Mouse (Mus musculus) megakaryocyte progenitor cell, adult 5-6 weeks (primary cell): Measurements from ENCODE around the gene Tmem222. TPM values are rescaled to one million over a fixed set of nuclear protein-coding genes. Genes with fewer than 3 reads are reported as not detected.
A peak's percentile ranks its signal among the peaks of the same experiment; 100 is the strongest.

Experiments
- ATAC-seq: replicated peaks from 2 replicates; pipeline ENCODE4 v1.8.0; 2016; ENCODE audit warnings: mild to moderate bottlenecking, moderate TSS enrichment, inconsistent platforms; ENCODE audit not compliant: poor library complexity
- total RNA-seq, 2 experiments: library from RNA; stranded (forward) in 1 of 2; stranded (reverse) in 1 of 2; fragments of 157-497, 149-512 nt in 1 of 2; fragments of 200-1000 nt in 1 of 2; gene quantifications; 2 replicates each; pipeline versions ENCODE4 v1.2.3 to v1.2.4; 2015 to 2017

The Tmem222 gene
- total RNA-seq (2015) (43.2 and 50.8 TPM in 2 replicates), total RNA-seq (2017) (17.4 TPM in 2 replicates)

DNA sequence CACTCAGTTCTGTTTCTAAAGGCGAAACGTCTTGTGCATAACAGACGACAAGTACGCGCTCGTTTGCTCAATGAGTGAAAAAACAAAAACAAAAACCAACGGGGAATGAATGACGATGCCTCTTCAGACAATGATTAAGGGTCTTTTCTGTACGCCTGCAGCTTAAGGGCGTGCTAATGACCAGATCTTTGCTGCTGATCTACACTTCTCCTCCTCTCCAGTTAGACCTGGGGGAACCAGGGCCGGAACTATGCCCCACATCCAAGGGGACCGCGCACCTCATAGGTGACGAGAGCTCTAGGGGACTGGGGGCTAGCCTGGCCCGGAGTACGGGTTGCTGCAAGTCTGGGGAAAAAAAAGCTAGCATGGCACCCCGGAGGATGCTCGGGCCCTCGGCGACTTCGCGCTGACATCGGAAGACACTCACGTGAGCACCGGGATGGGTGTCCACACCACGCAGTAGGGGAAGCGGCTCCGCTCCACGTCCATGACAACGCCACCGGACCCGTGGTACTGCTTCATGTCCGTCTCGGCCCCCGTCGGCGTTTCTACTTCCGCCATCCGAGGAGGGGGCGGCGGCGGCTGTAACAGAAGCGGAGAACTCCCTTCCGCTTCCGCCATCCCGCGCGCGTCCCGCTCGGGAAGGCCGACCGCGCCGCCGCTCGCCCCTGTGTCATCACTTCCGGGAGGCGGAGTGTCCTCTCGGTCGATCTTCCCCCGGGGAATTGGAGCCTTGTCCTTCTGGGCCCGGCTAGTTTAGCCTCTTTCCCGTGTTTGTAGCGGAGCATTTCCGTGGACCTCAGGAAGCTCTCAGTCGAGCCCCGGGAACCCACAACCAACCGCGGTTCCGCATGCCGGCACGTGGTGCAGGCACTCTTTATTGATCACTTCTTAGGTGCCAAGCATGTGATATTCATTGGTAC lies at the start of gene Tmem222:
Gene Tmem222 (minus strand): TSS at position 689 of the 923 bp plus-strand sequence.
- ATAC-seq, result peak; percentile 96

DNA sequence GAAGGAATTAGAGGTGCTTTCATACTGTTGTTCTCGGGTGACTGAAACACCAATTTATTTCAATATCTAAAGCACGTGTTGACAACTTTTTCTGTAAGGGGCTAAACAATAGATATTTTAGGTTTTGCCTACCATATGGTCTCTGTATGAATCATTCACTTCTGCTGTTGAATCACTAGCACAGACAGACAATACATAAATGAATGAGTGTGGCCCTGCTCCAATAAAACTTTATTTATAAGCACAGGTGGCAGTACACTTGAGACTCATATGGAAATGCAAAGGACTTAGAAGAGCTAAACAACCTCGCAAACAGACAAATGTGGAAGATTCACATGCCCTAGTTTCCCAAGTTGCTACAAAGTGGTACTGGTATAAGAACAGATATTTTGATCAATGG lies 42.1 kb upstream of the Tmem222 start:
- no peak for ATAC-seq

DNA sequence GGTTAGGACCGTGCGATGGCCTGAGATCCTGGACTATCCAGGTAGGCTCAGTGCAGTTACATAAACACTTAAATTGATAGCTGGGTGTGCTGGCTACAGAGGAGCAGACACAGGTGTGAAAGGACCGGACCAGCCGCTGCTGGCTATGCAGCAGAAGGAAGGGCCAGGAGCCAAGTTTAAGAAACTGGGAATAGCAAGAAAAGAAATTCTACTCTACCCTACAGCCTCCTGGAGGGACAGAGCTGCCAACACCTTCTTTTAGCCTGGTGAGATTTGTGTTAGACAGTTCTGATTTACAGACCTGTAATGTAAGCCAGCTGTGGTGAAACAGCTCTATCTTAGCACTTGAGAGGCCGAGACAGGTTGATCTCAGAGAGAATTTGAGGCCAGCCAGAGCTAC lies 38.4 kb upstream of the Tmem222 start:
- no peak for ATAC-seq

DNA sequence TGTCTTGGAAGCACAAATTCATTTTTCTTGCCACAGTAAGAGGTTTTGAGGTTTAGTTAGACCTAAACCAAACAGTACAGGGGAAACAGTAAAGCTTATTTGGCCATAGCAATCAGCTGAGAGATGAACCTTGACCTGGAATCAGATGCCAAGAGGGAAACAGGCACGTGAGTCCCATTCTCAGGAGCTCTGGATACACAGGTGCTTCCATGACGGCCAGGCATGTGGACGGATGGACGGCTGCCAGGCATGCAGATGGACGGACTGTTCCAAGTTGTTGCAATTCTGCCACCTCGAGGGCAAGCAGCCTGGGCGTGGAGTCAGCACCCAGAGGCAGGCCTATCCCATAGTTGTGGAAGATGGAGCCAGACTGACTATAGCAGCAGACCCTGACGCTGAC lies 37.3 kb upstream of the Tmem222 start:
- ATAC-seq, result no peak

DNA sequence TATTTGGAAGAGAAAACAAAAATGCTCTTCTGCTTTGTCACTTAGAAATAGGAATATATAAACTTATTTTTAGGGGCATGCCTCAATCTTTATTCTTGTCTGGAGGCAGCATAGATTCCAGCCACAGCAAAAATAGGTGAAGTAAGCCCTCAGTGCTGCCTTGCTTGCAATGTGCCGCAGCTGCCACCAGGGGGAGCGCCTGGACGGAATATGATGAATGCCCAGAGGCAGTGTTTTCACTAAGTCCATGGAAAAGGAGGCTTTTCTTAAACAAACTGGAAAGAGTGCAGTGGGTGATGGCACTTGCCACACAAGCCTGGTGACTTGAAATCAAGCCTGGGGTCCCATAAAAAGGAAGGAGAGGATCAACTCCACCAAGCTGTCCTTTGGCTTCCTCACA lies 32.4 kb upstream of the Tmem222 start:
- ATAC-seq, result peak; percentile 87

DNA sequence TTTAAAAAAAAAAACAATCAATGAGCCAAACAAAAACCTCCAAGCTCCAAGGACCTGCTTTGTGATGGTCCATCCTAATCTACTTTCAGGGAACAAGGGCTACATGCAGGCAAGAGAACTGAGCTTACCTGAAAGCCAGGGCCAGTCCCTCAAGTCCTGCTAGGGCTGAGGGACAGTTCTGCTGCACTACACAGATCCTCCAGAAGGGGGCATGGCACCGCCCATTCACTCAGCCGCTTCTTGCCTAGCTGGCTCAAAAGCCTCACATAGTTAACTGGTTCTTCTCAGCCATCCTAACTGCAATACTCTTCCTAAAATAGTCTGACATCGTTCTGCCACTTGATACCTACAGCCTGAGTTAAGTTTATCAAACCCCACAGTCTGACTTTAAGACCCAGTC lies 29.7 kb upstream of the Tmem222 start:
- peak; percentile 85 for ATAC-seq

DNA sequence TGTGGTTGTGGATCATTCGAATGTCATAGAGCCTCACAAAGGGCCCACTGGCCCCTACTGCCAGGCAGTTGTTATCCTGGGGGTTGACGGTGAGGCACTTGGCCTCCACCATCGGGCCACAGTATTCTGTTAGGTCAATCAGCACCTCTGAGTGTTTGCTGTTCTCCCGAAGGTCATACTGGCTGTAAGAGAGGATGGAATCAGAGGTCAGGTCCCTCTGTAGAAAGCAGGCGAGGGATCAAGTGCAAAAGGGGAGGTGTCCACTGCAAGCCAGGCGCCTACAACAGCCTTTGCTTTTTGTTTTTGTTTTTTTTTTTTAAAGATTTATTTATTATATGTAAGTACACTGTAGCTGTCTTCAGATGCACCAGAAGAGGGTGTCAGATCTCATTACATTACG lies 28.2 kb upstream of the Tmem222 start:
- ATAC-seq, result no peak

DNA sequence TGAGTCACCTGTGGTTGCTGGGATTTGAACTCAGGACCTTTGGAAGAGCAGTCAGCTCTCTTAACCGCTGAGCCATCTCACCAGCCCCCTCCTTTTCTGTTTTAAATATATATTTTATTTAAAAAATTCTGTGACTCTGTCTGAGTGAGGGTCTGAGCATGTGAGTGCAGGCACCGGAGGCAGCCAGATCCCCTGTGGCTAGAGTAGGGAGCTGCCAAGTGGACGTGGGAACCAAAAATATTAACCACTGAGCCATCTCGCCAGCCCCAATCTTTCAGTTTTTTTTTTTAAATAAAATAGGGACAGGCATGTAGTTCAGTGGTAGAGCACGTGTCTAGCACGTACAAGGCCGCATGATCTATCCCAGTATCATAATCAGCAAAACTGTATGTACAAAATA lies 27.2 kb upstream of the Tmem222 start:
- no peak for ATAC-seq

DNA sequence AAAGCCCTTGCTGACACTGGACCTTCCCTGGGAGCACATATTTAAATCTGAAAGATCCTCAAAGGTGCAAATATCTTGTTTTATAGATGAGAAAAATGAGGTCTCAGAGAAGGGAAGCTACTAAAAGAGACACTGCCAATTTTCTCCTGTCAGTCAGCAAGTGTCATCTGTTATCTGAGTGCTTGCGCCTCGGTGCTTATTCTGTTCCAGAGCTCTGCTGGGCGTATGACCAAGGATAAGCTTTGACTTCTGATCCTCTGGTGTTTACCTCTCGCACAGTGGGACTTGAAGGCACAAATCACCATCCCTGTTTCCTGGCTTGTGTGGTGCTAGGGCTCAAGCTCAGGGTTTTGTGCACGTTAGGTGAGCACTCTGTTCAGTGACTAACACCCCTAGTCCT lies 25.1 kb upstream of the Tmem222 start:
- no peak for ATAC-seq

DNA sequence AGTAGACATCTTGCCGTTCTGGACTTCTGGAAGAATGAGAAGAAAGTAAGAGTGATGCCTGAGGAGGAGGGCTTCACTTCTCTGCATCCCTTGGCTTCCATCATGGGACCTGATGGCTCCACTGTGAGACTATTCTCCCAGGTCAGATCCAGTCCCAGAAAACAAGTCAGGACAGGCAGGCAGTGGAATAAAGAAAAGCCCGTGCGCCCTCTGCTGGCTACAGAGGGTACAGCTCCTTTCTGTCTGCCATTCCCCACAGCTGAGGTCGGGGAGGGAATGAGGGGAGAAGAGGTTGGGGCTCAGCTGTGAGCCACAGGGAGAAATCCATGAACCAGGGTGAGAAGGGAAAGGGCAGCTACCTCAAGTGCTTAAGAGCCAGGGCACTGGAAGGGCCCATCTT lies 24.2 kb upstream of the Tmem222 start:
- peak; percentile 72 for ATAC-seq

DNA sequence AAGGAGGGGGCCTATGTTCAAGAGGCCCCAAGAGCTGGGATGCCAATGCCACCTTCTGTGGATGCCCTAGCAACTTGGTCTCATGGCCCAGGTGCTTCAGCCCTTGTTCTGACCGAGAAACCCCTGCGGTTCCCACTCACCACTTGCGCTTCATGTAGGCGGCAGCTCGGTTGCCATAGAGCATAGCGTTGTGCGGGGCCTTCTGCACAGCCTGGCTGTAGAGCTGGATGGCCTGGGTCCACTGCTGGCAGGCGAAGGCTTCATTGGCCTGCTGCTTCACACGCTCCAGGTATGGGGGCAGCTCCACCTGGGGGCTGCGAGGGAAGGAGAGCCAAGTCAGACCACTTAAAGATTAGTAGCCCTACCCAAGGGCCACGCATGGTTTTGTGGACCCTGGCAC lies 22.8 kb upstream of the Tmem222 start:
- ATAC-seq, result no peak

DNA sequence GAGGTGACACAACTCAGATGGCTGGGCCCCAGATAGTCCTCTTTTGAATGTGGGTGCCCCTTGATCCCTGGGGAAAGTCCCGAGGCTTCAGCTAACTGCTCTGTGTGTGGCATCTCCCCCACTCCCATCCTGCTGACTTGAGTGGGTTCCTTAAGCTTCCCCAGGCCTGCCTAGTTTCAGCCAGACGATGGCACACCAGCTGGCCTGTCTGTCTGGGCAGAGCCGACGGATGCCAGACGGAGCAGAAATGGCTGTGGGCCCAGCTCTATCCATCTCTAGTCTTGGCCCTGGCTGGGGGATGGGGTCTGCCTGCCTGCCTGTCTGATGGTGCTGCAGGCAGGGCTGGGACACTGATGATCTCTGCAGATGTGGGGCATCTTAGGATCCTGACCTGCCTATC lies 22.1 kb upstream of the Tmem222 start:
- ATAC-seq, result no peak

DNA sequence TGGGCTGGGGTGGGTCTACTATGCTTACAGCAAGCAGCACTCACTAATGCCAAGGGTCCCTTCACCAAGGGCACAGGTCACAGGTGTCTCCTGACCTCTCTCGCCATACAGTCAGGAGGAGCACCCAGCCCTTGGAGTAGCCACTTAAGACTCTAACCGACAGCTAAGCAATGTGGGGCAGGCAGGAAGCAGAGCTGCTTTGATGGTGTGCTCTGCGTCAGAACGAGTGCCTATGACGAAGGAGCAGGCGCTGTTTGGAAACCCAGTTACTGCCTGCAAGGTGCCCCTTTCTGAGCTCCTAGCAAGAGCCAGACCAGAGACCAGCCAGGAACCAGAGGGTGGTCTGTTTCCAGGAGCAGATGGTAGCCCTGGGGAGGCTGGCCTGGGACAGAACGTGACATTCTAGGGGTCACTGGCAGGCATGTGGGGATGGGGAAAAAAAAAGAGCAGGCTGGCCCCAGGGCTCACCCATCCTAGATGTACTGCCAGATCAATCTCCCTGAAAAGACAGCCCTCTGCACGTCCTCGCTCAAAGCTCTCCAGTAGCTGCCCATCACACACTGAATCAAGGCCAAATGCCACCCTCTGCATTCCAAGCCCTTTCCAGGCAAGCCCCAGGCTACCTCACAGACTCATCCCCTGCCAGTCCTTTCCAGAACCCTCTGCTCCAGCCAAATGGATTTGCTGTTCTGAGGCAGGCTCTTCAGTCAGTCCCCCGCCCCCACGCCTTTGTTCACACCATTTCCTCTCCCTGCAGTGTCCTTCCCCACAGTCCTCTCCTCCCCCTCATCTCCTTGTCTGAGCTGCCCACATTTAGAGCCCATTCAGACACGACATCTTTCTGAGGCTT lies 21.1 kb upstream of the Tmem222 start:
- ATAC-seq, result no peak

DNA sequence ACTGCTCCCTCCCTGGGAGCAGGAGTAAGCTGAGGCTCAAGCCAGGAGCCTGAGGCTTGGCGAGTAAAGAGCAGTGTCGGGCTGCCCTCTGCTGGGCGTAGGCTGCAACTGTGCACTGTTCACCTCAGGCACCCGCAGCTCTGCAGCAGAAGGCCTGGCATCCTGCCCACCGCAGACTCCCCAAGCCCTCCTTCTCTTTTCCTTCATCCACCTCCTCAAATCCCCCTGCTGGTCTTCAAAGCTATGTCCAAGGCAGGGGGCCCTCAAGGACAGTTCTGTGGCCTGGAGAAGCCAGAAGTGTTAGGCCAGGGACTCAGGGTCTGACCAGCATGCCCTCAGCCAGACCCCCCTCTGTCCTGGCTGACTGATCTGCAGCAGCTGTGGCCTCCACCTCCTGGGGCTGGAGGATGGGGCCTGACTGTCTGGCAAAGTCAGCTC lies 20.2 kb upstream of the Tmem222 start:
- peak; percentile 95 for ATAC-seq

DNA sequence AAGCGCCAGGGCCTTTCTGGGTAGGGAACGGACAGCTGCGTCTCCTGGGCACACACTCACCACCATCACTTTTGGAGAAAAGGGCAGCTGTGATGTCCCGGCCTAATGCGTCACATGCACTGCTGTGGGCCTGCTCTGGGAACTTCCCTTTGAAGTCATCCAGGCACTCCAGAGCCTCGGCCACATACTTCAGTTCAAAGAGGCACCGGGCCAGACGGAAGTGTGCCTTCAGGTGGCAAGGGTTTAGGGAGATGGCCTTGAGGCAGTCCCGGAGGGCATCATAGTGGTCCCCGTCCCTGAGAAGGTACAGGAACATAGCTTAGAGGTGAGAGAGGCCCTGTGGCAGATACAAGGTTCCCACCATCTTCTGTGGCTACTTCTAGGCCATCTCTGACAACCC lies 19.8 kb upstream of the Tmem222 start:
- ATAC-seq, result no peak

DNA sequence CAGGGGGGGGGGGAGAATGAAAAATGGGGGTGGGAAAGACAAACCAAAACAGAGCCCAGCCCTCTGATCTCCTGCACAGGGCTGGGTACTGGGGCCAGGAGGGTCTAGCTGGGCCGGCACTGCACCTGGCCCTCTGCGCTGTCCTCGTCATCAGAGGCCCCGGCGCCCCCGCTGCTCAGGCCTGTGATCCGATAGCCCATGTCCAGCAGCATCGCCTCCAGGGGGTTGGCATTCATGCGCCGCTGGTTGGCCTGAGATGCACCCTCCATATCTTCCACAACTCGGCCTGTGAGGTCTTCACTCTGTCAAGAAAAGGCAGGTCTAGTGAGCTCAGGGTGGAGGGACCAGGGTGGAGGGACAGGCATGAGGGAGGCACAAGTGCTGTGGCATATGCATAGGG lies 16.5 kb upstream of the Tmem222 start:
- ATAC-seq, result no peak

DNA sequence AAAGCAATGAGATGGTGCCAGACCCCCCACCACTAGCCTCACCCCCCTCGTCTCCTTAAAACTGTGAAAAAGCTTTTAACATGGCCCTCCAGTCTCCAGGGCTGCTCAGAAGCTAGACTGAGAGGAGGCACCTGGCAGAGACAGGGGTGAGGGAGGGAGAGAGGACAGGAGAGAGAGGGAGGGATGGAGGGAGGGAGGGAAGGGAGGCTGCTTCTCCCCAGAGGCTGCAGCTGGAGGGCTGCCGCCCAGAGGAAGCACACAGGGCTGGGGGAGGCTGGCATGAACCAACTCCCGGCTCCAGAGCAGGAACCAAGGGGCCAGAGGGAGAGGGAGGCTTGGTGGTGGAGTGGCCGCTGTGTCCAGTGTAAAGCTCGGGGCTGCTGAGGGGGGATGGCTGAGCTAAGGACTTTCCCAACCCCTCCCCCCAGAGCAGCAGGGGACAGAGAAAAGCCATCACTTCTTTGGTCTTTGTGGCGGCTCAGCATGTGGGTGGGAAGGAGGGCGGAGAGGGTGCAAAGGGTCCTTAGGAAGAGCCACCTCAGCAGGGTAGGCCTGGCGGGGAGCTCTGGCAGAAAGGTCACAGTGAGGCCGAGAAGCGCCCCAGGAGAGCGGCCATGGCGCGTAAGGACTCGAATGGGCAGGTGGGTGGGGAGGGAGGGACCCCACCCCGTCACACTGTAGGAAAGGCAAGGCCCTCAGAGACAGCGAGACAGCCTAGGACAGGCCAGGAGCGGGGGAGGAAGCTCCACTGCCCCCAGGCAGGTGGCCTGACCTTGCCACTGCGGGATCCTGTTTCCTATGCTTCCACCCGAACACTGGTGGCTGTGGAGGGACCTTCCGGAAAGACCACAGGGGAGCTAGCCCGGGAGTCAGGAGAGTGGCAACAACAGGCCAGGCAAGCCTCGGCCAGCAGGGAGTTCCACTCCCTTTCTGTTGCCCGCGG lies 15.6 kb upstream of the Tmem222 start:
- no peak for ATAC-seq

DNA sequence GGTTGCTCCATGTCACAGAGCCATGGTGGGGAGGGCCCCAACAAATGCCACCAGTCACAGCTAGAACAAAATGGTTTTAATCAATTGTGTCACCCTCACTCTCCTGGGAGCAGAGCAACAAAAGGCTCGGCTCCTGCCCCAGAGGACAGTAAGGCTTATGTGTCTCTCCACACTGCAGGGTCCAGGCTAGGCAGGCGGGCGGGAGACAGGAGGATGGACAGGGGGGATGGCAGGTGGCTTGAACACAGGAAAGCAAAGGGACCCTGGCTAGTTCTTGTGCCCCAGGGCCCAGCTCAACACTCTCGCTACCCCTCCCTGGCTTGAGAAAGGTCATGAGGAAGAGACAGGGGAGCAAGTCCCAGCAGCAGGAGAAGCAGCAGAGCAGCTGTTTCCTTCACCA lies 14.8 kb upstream of the Tmem222 start:
- ATAC-seq, result no peak

DNA sequence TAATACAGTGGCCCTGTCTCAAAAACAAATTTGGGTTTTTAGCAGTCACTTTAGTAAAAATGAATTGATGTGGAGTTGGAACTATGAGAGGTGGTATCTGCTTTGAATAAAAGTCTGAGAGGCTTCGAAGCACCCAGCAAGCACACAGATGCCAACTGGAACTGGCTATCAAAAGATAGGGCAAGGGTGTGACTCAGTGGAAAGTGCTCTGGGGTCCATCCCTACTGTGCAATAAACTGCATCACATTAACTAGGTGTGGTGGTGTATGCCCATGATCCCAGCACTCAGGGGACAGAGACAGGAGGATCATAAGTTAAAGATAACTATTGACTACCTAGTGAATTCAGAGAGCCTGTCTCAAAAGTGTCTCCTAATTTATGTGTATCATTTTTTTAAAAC lies 13.7 kb upstream of the Tmem222 start:
- ATAC-seq, result no peak; the same call in 1 of the 2 replicates

DNA sequence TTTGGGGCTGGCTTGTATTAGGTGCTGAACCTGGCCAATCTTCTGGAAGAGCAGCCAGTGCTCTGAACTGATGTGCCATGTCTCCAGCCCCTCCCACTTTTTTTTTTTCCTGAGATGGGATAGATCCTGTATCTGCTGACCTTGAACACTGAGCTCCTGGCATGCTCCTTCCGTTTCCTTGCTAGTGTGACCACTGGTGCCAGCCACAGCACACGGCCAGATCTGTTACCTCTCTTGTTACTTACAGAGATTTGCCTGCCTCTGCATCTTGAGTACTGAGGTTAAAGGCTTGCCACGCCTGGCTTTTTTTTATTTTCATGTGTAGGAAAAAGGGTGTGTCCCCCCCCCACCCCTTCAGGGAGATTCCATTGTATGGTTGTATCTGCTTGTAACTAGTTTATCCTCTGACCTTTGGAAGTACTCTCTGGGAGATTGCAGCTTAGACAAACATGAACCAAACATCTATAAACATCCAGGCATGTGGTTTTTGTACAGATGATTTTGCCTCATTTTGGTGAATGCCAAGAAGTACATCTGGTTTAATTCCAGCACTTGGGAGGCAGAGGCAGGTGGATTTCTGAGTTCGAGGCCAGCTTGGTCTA lies 9.0 kb upstream of the Tmem222 start:
- ATAC-seq, result no peak
